Mouse (Mus musculus) liver, adult 2 months (tissue): ENCODE measurements at regions not wholly inside any gene's neighbourhood (a gene's known extent, or its start where the extent isn't known, plus 50 kb on each side); places are given as distances from the start of the nearest gene placed in this dataset.

ENCODE experiments used
- CTCF ChIP-seq: fragments of 200-500 bp; IDR thresholded peaks from 2 replicates; pipeline ENCODE4 v1.5.1; 2011; ENCODE audit warnings: low read depth, low read length, control low read depth
- POLR2A ChIP-seq: fragments of 200-500 bp; IDR thresholded peaks from 2 replicates; pipeline ENCODE4 v1.6.1; 2011; ENCODE audit warnings: low read length, control low read depth; ENCODE audit not compliant: insufficient read depth; ENCODE audit errors: extremely low read depth

DNA sequence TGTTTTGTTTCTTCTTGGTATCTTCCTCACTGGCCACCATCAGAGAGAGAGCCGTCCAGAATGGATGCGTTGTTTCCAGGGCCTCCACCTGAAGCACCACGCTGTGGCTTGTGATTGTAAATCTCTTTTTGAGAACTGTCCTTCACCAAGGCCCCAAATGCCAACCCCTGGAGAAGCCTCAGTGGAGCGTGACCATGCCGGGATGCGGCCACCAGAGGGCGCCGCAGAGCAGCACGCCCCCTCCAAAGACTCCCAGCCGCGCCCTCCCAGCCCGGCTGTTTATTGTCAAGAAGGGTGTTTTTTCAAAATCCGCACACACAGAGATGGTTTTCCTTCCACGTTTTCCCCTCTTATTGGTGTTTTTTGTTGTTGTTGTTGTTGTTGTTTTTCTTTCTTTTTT is 216.0 kb upstream of the Arid1b start:
- TF ChIP-seq POLR2A (no peak), CTCF (peak; percentile 89)
